Mouse (Mus musculus) CH12.LX (cell line): Measurements from ENCODE around the gene Ddah2. TPM values are rescaled to one million over a fixed set of nuclear protein-coding genes. Genes with fewer than 3 reads are reported as not detected.
A peak's percentile ranks its signal among the peaks of the same experiment; 100 is the strongest.

Experiments
- DNase-seq: peaks from one replicate; pipeline ENCODE4 v3.0.0-alpha.2; 2013; ENCODE audit errors: extremely low read depth
- H3K27ac ChIP-seq: 2 replicates; pipeline ENCODE4 v1.5.1; 2012; ENCODE audit warnings: low read depth, mild to moderate bottlenecking, control low read depth, moderate library complexity; ENCODE audit not compliant: insufficient read depth
- H3K27me3 ChIP-seq: replicated peaks from 2 replicates; pipeline ENCODE3; 2012; ENCODE audit warnings: inconsistent platforms
- H3K36me3 ChIP-seq, 2 experiments: replicated peaks in 1 of 2; 2 replicates each; pipeline versions ENCODE3 to v1.6.1; 2012; ENCODE audit warnings: inconsistent platforms in 1 of 2, low read length in 1 of 2, mild to moderate bottlenecking in 1 of 2, mixed read lengths in 1 of 2, moderate library complexity in 1 of 2; ENCODE audit not compliant: control insufficient read depth in 1 of 2, insufficient read depth in 1 of 2
- H3K4me1 ChIP-seq, 2 experiments: 2 replicates each; pipeline ENCODE4 v1.6.1; 2012; ENCODE audit warnings: inconsistent platforms in 1 of 2, moderate library complexity in 1 of 2; ENCODE audit not compliant: insufficient read depth in 2 of 2, control insufficient read depth in 1 of 2
- H3K4me2 ChIP-seq: 2 replicates; pipeline ENCODE4 v1.6.1; 2012; ENCODE audit warnings: low read depth, mild to moderate bottlenecking, control low read depth; ENCODE audit not compliant: poor library complexity, insufficient read depth, severe bottlenecking
- H3K4me3 ChIP-seq, 3 experiments: fragments of 150-350 bp in 1 of 3; sonication (generic) in 1 of 3; replicated peaks in 1 of 3; 2 replicates each; pipeline versions ENCODE3 to v1.5.1; 2011 to 2012; ENCODE audit warnings: low read depth in 2 of 3, low read length in 2 of 3, mild to moderate bottlenecking in 2 of 3, moderate library complexity in 2 of 3, control low read depth in 1 of 3, improper control_type of control experiment in 1 of 3, inconsistent platforms in 1 of 3, mixed read lengths in 1 of 3; ENCODE audit not compliant: poor library complexity in 1 of 3
- H3K79me2 ChIP-seq: replicated peaks from 2 replicates; pipeline ENCODE4 v1.6.1; 2012; ENCODE audit warnings: mild to moderate bottlenecking, moderate library complexity; ENCODE audit not compliant: control insufficient read depth, poor library complexity, insufficient read depth, severe bottlenecking; ENCODE audit errors: extremely low read depth
- H3K9ac ChIP-seq: 2 replicates; pipeline ENCODE4 v1.6.1; 2012; ENCODE audit warnings: low read depth, mild to moderate bottlenecking, control low read depth, moderate library complexity; ENCODE audit not compliant: insufficient read depth
- H3K9me3 ChIP-seq: replicated peaks from 2 replicates; pipeline ENCODE3; 2012; ENCODE audit warnings: low read length, inconsistent platforms, mixed read lengths
- BHLHE40 ChIP-seq: IDR thresholded peaks from 2 replicates; pipeline ENCODE4 v1.6.1; 2011; ENCODE audit warnings: mild to moderate bottlenecking, low read depth, low read length, improper control_type of control experiment
- CHD1 ChIP-seq: IDR thresholded peaks from 2 replicates; pipeline ENCODE4 v1.6.1; 2012; ENCODE audit warnings: low read depth, low read length, improper control_type of control experiment, inconsistent platforms
- CHD2 ChIP-seq: IDR thresholded peaks from 2 replicates; pipeline ENCODE4 v1.6.1; 2011; ENCODE audit warnings: low read length, improper control_type of control experiment
- CTCF ChIP-seq, 2 experiments: IDR thresholded peaks in 1 of 2; conservative IDR thresholded peaks in 1 of 2; 2 replicates each; pipeline ENCODE4 v1.5.1; 2011 to 2012; ENCODE audit warnings: low read depth in 2 of 2, low read length in 2 of 2, improper control_type of control experiment in 1 of 2, inconsistent platforms in 1 of 2, mild to moderate bottlenecking in 1 of 2, moderate library complexity in 1 of 2
- E2F4 ChIP-seq: IDR thresholded peaks from 2 replicates; pipeline ENCODE4 v1.6.1; 2011; ENCODE audit warnings: low read depth, low read length, improper control_type of control experiment; ENCODE audit not compliant: insufficient replicate concordance
- ELF1 ChIP-seq: IDR thresholded peaks from 2 replicates; pipeline ENCODE4 v1.6.1; 2014; ENCODE audit warnings: low read depth, mild to moderate bottlenecking, inconsistent platforms, low read length, improper control_type of control experiment
- EP300 ChIP-seq: IDR thresholded peaks from 2 replicates; pipeline ENCODE4 v1.6.1; 2011; ENCODE audit warnings: low read length, improper control_type of control experiment
- ETS1 ChIP-seq: conservative IDR thresholded peaks from 2 replicates; pipeline ENCODE4 v1.6.1; 2012; ENCODE audit warnings: low read depth, mild to moderate bottlenecking, inconsistent platforms, low read length, improper control_type of control experiment, moderate library complexity
- GABPA ChIP-seq: IDR thresholded peaks from 2 replicates; pipeline ENCODE4 v1.6.1; 2012; ENCODE audit warnings: low read depth, low read length, improper control_type of control experiment, inconsistent platforms; ENCODE audit not compliant: insufficient replicate concordance
- HCFC1 ChIP-seq: IDR thresholded peaks from 2 replicates; pipeline ENCODE4 v1.6.1; 2012; ENCODE audit warnings: low read depth, mild to moderate bottlenecking, inconsistent platforms, low read length, improper control_type of control experiment
- IRF4 ChIP-seq: IDR thresholded peaks from 2 replicates; pipeline ENCODE4 v1.6.1; 2014; ENCODE audit warnings: low read depth, mild to moderate bottlenecking, inconsistent platforms, low read length, improper control_type of control experiment
- JUN ChIP-seq: IDR thresholded peaks from 2 replicates; pipeline ENCODE4 v1.6.1; 2011; ENCODE audit warnings: low read depth, mild to moderate bottlenecking, low read length, improper control_type of control experiment, moderate library complexity; ENCODE audit not compliant: insufficient read depth
- JUND ChIP-seq: conservative IDR thresholded peaks from 2 replicates; pipeline ENCODE4 v1.6.1; 2011; ENCODE audit warnings: low read depth, low read length, improper control_type of control experiment
- KAT2A ChIP-seq: IDR thresholded peaks from 2 replicates; pipeline ENCODE4 v1.6.1; 2012; ENCODE audit warnings: low read length, improper control_type of control experiment, inconsistent platforms; ENCODE audit not compliant: insufficient replicate concordance
- MAFK ChIP-seq: IDR thresholded peaks from 2 replicates; pipeline ENCODE4 v1.6.1; 2011; ENCODE audit warnings: low read length, improper control_type of control experiment; ENCODE audit not compliant: insufficient replicate concordance
- MAX ChIP-seq: IDR thresholded peaks from 2 replicates; pipeline ENCODE4 v1.6.1; 2011; ENCODE audit warnings: low read length, improper control_type of control experiment
- MAZ ChIP-seq: IDR thresholded peaks from 2 replicates; pipeline ENCODE4 v1.6.1; 2012; ENCODE audit warnings: low read depth, mild to moderate bottlenecking, inconsistent platforms, low read length, improper control_type of control experiment, moderate library complexity
- MEF2A ChIP-seq: IDR thresholded peaks from 2 replicates; pipeline ENCODE4 v1.6.1; 2014; ENCODE audit warnings: low read depth, mild to moderate bottlenecking, inconsistent platforms, low read length, improper control_type of control experiment, borderline replicate concordance
- MXI1 ChIP-seq: IDR thresholded peaks from 2 replicates; pipeline ENCODE4 v1.6.1; 2011; ENCODE audit warnings: mild to moderate bottlenecking, low read depth, low read length, improper control_type of control experiment
- MYC ChIP-seq: IDR thresholded peaks from 2 replicates; pipeline ENCODE4 v1.6.1; 2011; ENCODE audit warnings: low read depth, mild to moderate bottlenecking, improper control_type of control experiment, low read length
- NELFE ChIP-seq: IDR thresholded peaks from 2 replicates; pipeline ENCODE4 v1.6.1; 2011; ENCODE audit warnings: low read depth, low read length, improper control_type of control experiment
- NRF1 ChIP-seq: IDR thresholded peaks from 2 replicates; pipeline ENCODE4 v1.6.1; 2014; ENCODE audit warnings: low read depth, mild to moderate bottlenecking, inconsistent platforms, low read length, improper control_type of control experiment, moderate library complexity
- PAX5 ChIP-seq: IDR thresholded peaks from 2 replicates; pipeline ENCODE4 v1.6.1; 2012; ENCODE audit warnings: low read length, inconsistent platforms, mixed read lengths
- POLR2A ChIP-seq: IDR thresholded peaks from 2 replicates; pipeline ENCODE4 v1.6.1; 2011; ENCODE audit warnings: low read depth, mild to moderate bottlenecking, improper control_type of control experiment, low read length
- POLR2AphosphoS2 ChIP-seq: IDR thresholded peaks from 2 replicates; pipeline ENCODE4 v1.6.1; 2011; ENCODE audit warnings: low read depth, low read length, improper control_type of control experiment
- RAD21 ChIP-seq: IDR thresholded peaks from 2 replicates; pipeline ENCODE4 v1.6.1; 2011; ENCODE audit warnings: low read depth, mild to moderate bottlenecking, low read length, improper control_type of control experiment, moderate library complexity
- RCOR1 ChIP-seq: conservative IDR thresholded peaks from 2 replicates; pipeline ENCODE4 v1.6.1; 2012; ENCODE audit warnings: low read depth, mild to moderate bottlenecking, inconsistent platforms, low read length, improper control_type of control experiment
- SIN3A ChIP-seq: IDR thresholded peaks from 2 replicates; pipeline ENCODE4 v1.6.1; 2012; ENCODE audit warnings: low read length, improper control_type of control experiment, inconsistent platforms
- SMC3 ChIP-seq: IDR thresholded peaks from 2 replicates; pipeline ENCODE4 v1.6.1; 2011; ENCODE audit warnings: low read depth, low read length, improper control_type of control experiment
- TBP ChIP-seq: conservative IDR thresholded peaks from 2 replicates; pipeline ENCODE4 v1.6.1; 2011; ENCODE audit warnings: low read depth, low read length, improper control_type of control experiment
- TCF12 ChIP-seq: IDR thresholded peaks from 2 replicates; pipeline ENCODE4 v1.6.1; 2014; ENCODE audit warnings: low read depth, mild to moderate bottlenecking, inconsistent platforms, low read length, improper control_type of control experiment
- UBTF ChIP-seq: IDR thresholded peaks from 2 replicates; pipeline ENCODE4 v1.6.1; 2012; ENCODE audit warnings: low read depth, mild to moderate bottlenecking, inconsistent platforms, low read length, improper control_type of control experiment, moderate library complexity
- USF1 ChIP-seq: IDR thresholded peaks from 2 replicates; pipeline ENCODE4 v1.6.1; 2014; ENCODE audit warnings: low read depth, mild to moderate bottlenecking, inconsistent platforms, low read length, improper control_type of control experiment
- USF2 ChIP-seq: conservative IDR thresholded peaks from 2 replicates; pipeline ENCODE4 v1.6.1; 2011; ENCODE audit warnings: low read depth, low read length, improper control_type of control experiment
- ZC3H11A ChIP-seq: IDR thresholded peaks from 2 replicates; pipeline ENCODE4 v1.6.1; 2012; ENCODE audit warnings: low read depth, mild to moderate bottlenecking, inconsistent platforms, low read length, improper control_type of control experiment
- ZKSCAN1 ChIP-seq: IDR thresholded peaks from 2 replicates; pipeline ENCODE4 v1.6.1; 2012; ENCODE audit warnings: low read depth, inconsistent platforms, low read length, improper control_type of control experiment, borderline replicate concordance
- ZMIZ1 ChIP-seq: IDR thresholded peaks from 2 replicates; pipeline ENCODE4 v1.6.1; 2012; ENCODE audit warnings: low read depth, mild to moderate bottlenecking, inconsistent platforms, low read length, improper control_type of control experiment
- ZNF384 ChIP-seq: IDR thresholded peaks from 2 replicates; pipeline ENCODE4 v1.6.1; 2012; ENCODE audit warnings: low read depth, low read length, improper control_type of control experiment, inconsistent platforms
- dilution Hi-C: fragments of 300-500 bp; cut with MboI; formaldehyde crosslinking; loops from 2 replicates; pipeline ENCODE4 v1.14.3; 2020; ENCODE audit warnings: low sequenced_read_pairs; ENCODE audit not compliant: extremely low pct_unique_long_range_greater_than_20kb, extremely low pct_ligation_motif_present
- in situ Hi-C: fragments of 300-500 bp; cut with MboI; formaldehyde crosslinking; loops from 3 replicates; pipeline ENCODE4 v1.14.3; 2019; ENCODE audit warnings: low sequenced_read_pairs, low pct_ligation_motif_present, low pct_unique_long_range_greater_than_20kb, mixed read lengths
- polyA plus RNA-seq: library from polyadenylated mRNA; unstranded; fragments of >175 nt; gene quantifications from 2 replicates; pipeline ENCODE4 v1.2.1, GENCODE M21; 2012; ENCODE audit warnings: low read depth; ENCODE audit not compliant: insufficient read length
- total RNA-seq, 2 experiments: library from RNA; depleted of rRNA; stranded (reverse); fragments of 300-350 nt in 1 of 2; fragments of >200 nt in 1 of 2; gene quantifications; 2 replicates each; pipeline ENCODE4 v1.2.3; 2012 to 2014

Ddah2 gene
- total and polyA plus RNA-seq, 3 experiments, result 0.94 to 4.8 (median 3.4) TPM

- Histone ChIP-seq H3K4me1 (peaks cover 6 to 10% of the 10 kb centered on the region in 2 experiments), H3K9me3 (no peaks in the 10 kb centered on the region), H3K27me3 (peaks cover 17% of the 10 kb centered on the region), H3K79me2 (no peaks in the 10 kb centered on the region; the same call in 1 of the 2 replicates), H3K27ac (peak within 1 kb of the TSS; percentile 33; the same call in 1 of the 2 replicates), H3K4me2 (peak within 1 kb of the TSS; percentile 87), H3K4me3 (peak within 1 kb of the TSS; percentile 61 to 70 (median 66)), H3K36me3 (peaks cover 13 to 34% of the 10 kb centered on the region in 2 experiments), H3K9ac (peak within 1 kb of the TSS; percentile 87)
- dilution Hi-C loops, result no loop called here
- peak; percentile 91 for DNase-seq
- TF ChIP-seq CTCF (conservative IDR thresholded peaks at IDR 0.05 in 1 of 2, IDR thresholded peaks at IDR 0.05 in 1 of 2; ENCODE audit: low read depth in 2 of 2, low read length in 2 of 2) (peak in 1 of 2 experiments; percentile 36; a peak in 2 of 4 replicates), KAT2A (no peak), E2F4 (no peak), USF1 (no peak), ZNF384 (no peak), ZC3H11A (no peak), USF2 (no peak), RAD21 (no peak), SIN3A (peak; percentile 82), UBTF (no peak), ZMIZ1 (peak; percentile 59), MEF2A (no peak; the same call in 1 of the 2 replicates), MAZ (peak; percentile 68), MAX (peak; percentile 87), TCF12 (peak; percentile 68; the same call in 1 of the 2 replicates), POLR2A (peak; percentile 85), NELFE (peak; percentile 75), ELF1 (peak; percentile 8; the same call in 1 of the 2 replicates), CHD1 (peak; percentile 98), JUN (no peak), MAFK (no peak), MXI1 (0 out of 2 replicates have a peak, but pooled peaks have one; percentile 69), POLR2AphosphoS2 (0 out of 2 replicates have a peak, but pooled peaks have one; percentile 39), JUND (no peak), PAX5 (no peak), IRF4 (no peak), MYC (peak; percentile 86), RCOR1 (no peak), ZKSCAN1 (no peak), NRF1 (no peak; the same call in none of the 2 replicates), BHLHE40 (peak; percentile 69), GABPA (no peak), CHD2 (no peak), SMC3 (no peak), HCFC1 (peak; percentile 44), ETS1 (no peak), EP300 (no peak), TBP (no peak)
- in situ Hi-C loops, result no loop called here
These were observed 30.2 kb downstream of the Ddah2 start, which contains the start of gene Abhd16a for GRCm38 (mm10) chr17:35088825-35089644. Gene Abhd16a (plus strand): TSS chr17:35089263.
